Mouse (Mus musculus) liver, embryonic 11.5 days (tissue): Measurements from ENCODE around the gene Gabrb3. TPM values are rescaled to one million over a fixed set of nuclear protein-coding genes. Genes with fewer than 3 reads are reported as not detected.
A peak's percentile ranks its signal among the peaks of the same experiment; 100 is the strongest.

Source experiments
- ATAC-seq: fragments of 200-750 bp; cut with Nextera tagmentation; replicated peaks from 2 replicates; pipeline ENCODE4 v1.8.0; 2017; ENCODE audit warnings: moderate number of reproducible peaks, mild to moderate bottlenecking, moderate TSS enrichment, moderate library complexity; ENCODE audit not compliant: low FRiP score
- DNase-seq: peaks from one replicate; pipeline ENCODE4 v3.0.0-alpha.2; 2017; ENCODE audit warnings: low spot score
- H3K27ac ChIP-seq: fragments of 300-500 bp; sonication (generic); 2 replicates; pipeline ENCODE4 v1.5.1; 2014; ENCODE audit warnings: mild to moderate bottlenecking, low read depth, low read length, control low read depth
- H3K27me3 ChIP-seq: fragments of 300-500 bp; sonication (generic); replicated peaks from 2 replicates; pipeline ENCODE4 v1.6.1; 2014; ENCODE audit warnings: low read length, mixed read lengths; ENCODE audit not compliant: control insufficient read depth, insufficient read depth
- H3K36me3 ChIP-seq: fragments of 300-500 bp; sonication (generic); 2 replicates; pipeline ENCODE4 v1.6.1; 2014; ENCODE audit warnings: mild to moderate bottlenecking, low read length, moderate library complexity, mixed read lengths; ENCODE audit not compliant: control insufficient read depth, insufficient read depth
- H3K4me1 ChIP-seq: fragments of 300-500 bp; sonication (generic); replicated peaks from 2 replicates; pipeline ENCODE4 v1.6.1; 2014; ENCODE audit warnings: low read length, mixed read lengths; ENCODE audit not compliant: control insufficient read depth, insufficient read depth
- H3K4me2 ChIP-seq: fragments of 300-500 bp; sonication (generic); 2 replicates; pipeline ENCODE4 v1.6.1; 2014; ENCODE audit warnings: mild to moderate bottlenecking, control low read depth, moderate library complexity
- H3K4me3 ChIP-seq: fragments of 300-500 bp; sonication (generic); 2 replicates; pipeline ENCODE4 v1.5.1; 2014; ENCODE audit warnings: low read depth, low read length, control low read depth
- H3K9ac ChIP-seq: fragments of 300-500 bp; sonication (generic); 2 replicates; pipeline ENCODE4 v1.6.1; 2014; ENCODE audit warnings: low read depth, low read length, control low read depth
- H3K9me3 ChIP-seq: fragments of 300-500 bp; sonication (generic); 2 replicates; pipeline ENCODE4 v1.6.1; 2016; ENCODE audit warnings: low read length, inconsistent platforms, mixed read lengths; ENCODE audit not compliant: control insufficient read depth
- WGBS: fragments of 180-500 bp; shearing (Covaris S2); extraction: QIAGEN DNeasy Blood & Tissue Kit; methylation state at CpG from one replicate; pipeline ENCODE4 v1.1.7; 2014; 5-methylcytosine and 5-hydroxymethylcytosine counted together
- polyA plus RNA-seq: library from polyadenylated mRNA; unstranded; fragments of >200 nt; fragmentation: Nextera tagmentation; extraction: Ambion mirVana; gene quantifications from 2 replicates; pipeline ENCODE4 v1.2.1, GENCODE M21; 2014

Gabrb3 gene
- 0.95 and 1.6 TPM in 2 replicates for polyA plus RNA-seq

DNA sequence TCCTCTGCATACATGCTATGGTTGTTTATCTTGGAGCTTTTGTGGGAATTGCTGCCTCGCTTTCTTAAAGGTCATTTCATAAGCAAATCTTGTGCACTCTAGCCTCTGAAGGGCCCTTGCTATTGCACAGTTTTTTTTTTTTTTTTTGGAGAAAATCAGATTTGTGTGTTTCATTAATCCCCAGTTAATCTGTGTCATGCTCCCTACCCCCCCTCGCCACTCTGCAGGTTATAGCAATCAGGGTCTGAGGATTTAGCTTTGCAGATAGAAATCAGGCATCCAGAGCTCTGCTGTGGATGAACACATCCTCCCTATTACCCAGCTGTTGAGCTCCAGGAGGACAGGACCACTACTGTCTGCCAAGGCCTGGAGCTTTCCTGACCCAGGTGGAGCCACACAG is at the start of gene Gabrb3:
Gabrb3 (plus strand) TSS at position 301 of the 400 bp plus-strand sequence.
- H3K36me3 ChIP-seq = no peaks in the 10 kb centered on the region
- no peak within 1 kb of the TSS for H3K27ac ChIP-seq
- no peaks in the 10 kb centered on the region for H3K9me3 ChIP-seq
- H3K4me2 ChIP-seq = no peak within 1 kb of the TSS
- no peaks in the 10 kb centered on the region for H3K4me1 ChIP-seq
- 84% methylated on average over 2 of the region's 2 CpGs for WGBS
- H3K9ac ChIP-seq = no peak within 1 kb of the TSS
- H3K27me3 ChIP-seq = no peaks in the 10 kb centered on the region
- DNase-seq = no peak
- no peak for ATAC-seq
- H3K4me3 ChIP-seq = no peak within 1 kb of the TSS

- H3K4me3 ChIP-seq = no peak overlapping the region
- no peak for DNase-seq
- H3K4me2 ChIP-seq = no peak overlapping the region
- no peak overlapping the region for H3K9ac ChIP-seq
- no peaks in the 10 kb centered on the region for H3K4me1 ChIP-seq
- 25% methylated on average over 4 of the region's 4 CpGs for WGBS
- no peaks in the 10 kb centered on the region for H3K9me3 ChIP-seq
- no peaks in the 10 kb centered on the region for H3K36me3 ChIP-seq
- H3K27me3 ChIP-seq = peaks cover 23% of the 10 kb centered on the region
- ATAC-seq = no peak
- H3K27ac ChIP-seq = no peak overlapping the region
These were observed 35.4 kb upstream of the Gabrb3 start for GRCm38 (mm10) chr7:57384112-57384511.

DNA sequence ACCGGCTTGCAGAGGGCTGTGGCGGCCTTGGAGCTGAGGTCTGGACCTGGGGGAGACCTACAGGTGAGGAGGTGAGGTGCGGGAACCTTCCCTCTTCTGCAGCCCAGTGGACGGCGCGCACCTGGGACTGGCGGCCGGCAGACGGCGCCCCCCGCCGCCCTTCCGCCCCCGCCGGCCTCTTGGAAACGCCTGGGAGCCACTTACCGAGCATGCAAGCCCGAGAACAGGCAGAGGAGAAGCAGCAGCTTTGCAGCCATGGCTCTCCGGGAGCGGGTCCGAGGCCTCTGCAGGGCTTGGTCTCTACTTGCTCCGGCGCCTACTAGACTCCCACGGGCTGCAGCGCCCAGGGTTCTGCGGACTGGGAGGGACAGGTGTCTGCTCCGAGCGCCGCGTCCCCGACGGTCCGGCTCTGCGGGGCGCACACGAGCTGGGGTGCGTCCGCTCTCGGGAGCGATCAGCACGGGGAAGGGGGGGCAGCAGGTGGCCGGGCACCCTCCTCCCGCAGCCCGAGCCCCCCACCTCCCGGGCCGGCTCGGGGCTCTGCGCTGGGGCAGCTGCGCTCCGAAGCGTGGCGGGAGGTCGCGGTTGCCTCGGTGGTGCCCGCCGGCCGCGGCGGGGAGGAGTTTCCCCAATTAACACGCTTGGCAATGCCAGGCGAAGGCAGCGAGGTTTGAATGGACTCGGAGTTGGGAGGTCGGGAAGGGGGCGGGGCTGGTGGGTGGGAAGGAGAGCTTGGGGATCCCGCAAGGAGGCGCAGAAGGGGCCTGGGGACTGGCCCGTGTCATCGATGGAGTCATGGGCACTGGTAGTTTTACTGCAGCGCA is 32.8 kb upstream of the Gabrb3 start, which contains the start of gene Gabrg3:
Gabrg3 (minus strand) TSS at position 672 of the 824 bp plus-strand sequence.
- Histone ChIP-seq H3K27ac (no peak within 1 kb of the TSS), H3K9ac (no peak within 1 kb of the TSS), H3K27me3 (peaks cover 23% of the 10 kb centered on the region), H3K36me3 (no peaks in the 10 kb centered on the region), H3K9me3 (no peaks in the 10 kb centered on the region), H3K4me1 (no peaks in the 10 kb centered on the region), H3K4me3 (peak within 1 kb of the TSS; percentile 47), H3K4me2 (peak within 1 kb of the TSS; percentile 76)
- ATAC-seq (no peak), DNase-seq (no peak)
- 4% methylated on average over 70 of the region's 71 CpGs for WGBS

- H3K9me3 ChIP-seq = no peaks in the 10 kb centered on the region
- H3K9ac ChIP-seq = no peak overlapping the region
- peak overlapping the region; percentile 76 for H3K4me2 ChIP-seq
- DNase-seq (no peak), ATAC-seq (no peak)
- H3K4me1 ChIP-seq = no peaks in the 10 kb centered on the region
- H3K27me3 ChIP-seq = peaks cover 23% of the 10 kb centered on the region
- peak overlapping the region; percentile 47; the same call in 1 of the 2 replicates for H3K4me3 ChIP-seq
- 24% methylated on average over 6 of the region's 6 CpGs for WGBS
- no peaks in the 10 kb centered on the region for H3K36me3 ChIP-seq
- no peak overlapping the region for H3K27ac ChIP-seq
These were observed 32.2 kb upstream of the Gabrb3 start for GRCm38 (mm10) chr7:57387341-57387654.

- H3K27ac ChIP-seq = no peak overlapping the region
- H3K9me3 ChIP-seq = no peaks in the 10 kb centered on the region
- no peaks in the 10 kb centered on the region for H3K4me1 ChIP-seq
- H3K4me2 ChIP-seq = no peak overlapping the region
- 41% methylated on average over 4 of the region's 4 CpGs for WGBS
- no peak overlapping the region for H3K4me3 ChIP-seq
- DNase-seq (no peak), ATAC-seq (no peak)
- no peak overlapping the region for H3K9ac ChIP-seq
- H3K36me3 ChIP-seq = no peaks in the 10 kb centered on the region
- peaks cover 23% of the 10 kb centered on the region for H3K27me3 ChIP-seq
These were observed 29.4 kb upstream of the Gabrb3 start for GRCm38 (mm10) chr7:57390046-57390445.

DNA sequence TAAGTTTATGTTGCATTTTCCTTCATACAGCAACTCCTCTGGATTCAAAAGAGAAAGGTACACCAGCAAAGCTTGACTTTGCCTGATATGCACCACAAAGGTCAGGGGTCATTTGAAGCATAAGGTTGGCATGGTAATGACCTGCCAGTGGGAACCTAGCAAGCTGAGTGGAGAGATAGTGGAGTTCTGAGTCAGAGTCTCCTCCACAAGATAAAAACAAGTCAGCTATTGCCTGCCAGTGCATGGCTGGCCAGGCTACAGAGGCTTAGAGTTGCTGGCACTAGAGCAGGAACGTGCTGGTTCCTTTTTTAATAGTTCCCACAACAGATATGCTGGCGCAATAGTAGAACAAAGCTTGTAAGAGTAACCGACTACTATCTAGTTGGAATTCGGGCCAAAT is 25.9 kb upstream of the Gabrb3 start:
- Histone ChIP-seq H3K27ac (no peak overlapping the region), H3K4me3 (no peak overlapping the region), H3K27me3 (no peaks in the 10 kb centered on the region), H3K36me3 (no peaks in the 10 kb centered on the region), H3K9me3 (no peaks in the 10 kb centered on the region), H3K4me2 (no peak overlapping the region), H3K9ac (no peak overlapping the region), H3K4me1 (no peaks in the 10 kb centered on the region)
- no peak for DNase-seq
- ATAC-seq = no peak
- 72% methylated on average over 4 of the region's 4 CpGs for WGBS

DNA sequence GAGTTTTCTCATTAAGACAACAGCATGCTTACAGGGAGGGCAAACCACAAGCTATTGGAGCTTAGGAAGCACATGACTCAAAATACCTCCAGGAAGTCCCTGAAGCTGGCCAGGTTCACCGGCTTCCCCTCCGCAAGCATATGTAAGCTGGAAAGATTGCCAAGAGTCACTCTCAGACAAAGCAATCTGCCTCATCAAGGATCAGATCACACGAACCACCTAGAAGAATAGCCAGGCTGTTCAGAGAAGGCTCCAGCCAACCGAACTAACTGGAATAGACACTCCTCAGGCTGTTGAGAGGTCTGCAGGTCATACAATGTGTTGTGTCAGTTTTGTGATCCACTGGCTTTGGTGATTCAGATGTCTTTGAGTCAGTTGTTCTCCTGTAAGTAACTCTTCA is 8.3 kb upstream of the Gabrb3 start:
- DNase-seq (no peak), ATAC-seq (no peak)
- Histone ChIP-seq H3K36me3 (no peaks in the 10 kb centered on the region), H3K9me3 (no peaks in the 10 kb centered on the region), H3K9ac (no peak overlapping the region), H3K4me1 (no peaks in the 10 kb centered on the region), H3K4me2 (no peak overlapping the region), H3K27me3 (no peaks in the 10 kb centered on the region), H3K4me3 (no peak overlapping the region), H3K27ac (no peak overlapping the region)
- WGBS = 83% methylated on average over 4 of the region's 4 CpGs

- no peak for ATAC-seq
- DNase-seq = no peak
- no peaks in the 10 kb centered on the region for H3K27me3 ChIP-seq
- no peak overlapping the region for H3K4me2 ChIP-seq
- H3K4me1 ChIP-seq = no peaks in the 10 kb centered on the region
- WGBS = 32% methylated on average over 1 of the region's 1 CpGs
- H3K9ac ChIP-seq = no peak overlapping the region
- H3K4me3 ChIP-seq = no peak overlapping the region
- H3K9me3 ChIP-seq = no peaks in the 10 kb centered on the region
- no peak overlapping the region for H3K27ac ChIP-seq
- H3K36me3 ChIP-seq = no peaks in the 10 kb centered on the region
These were observed 6.6 kb upstream of the Gabrb3 start for GRCm38 (mm10) chr7:57412896-57413295.

- no peaks in the 10 kb centered on the region for H3K27me3 ChIP-seq
- no peaks in the 10 kb centered on the region for H3K9me3 ChIP-seq
- ATAC-seq = no peak
- WGBS = 67% methylated on average over 1 of the region's 1 CpGs
- no peak overlapping the region for H3K4me3 ChIP-seq
- H3K36me3 ChIP-seq = no peaks in the 10 kb centered on the region
- H3K4me2 ChIP-seq = no peak overlapping the region
- no peak overlapping the region for H3K9ac ChIP-seq
- no peak overlapping the region for H3K27ac ChIP-seq
- DNase-seq = no peak
- no peaks in the 10 kb centered on the region for H3K4me1 ChIP-seq
These were observed 1.6 kb downstream of the Gabrb3 start for GRCm38 (mm10) chr7:57421044-57421443.
